Comparison of ENCODE assay signal across 8 mouse cellular contexts in the genomic region with DNA sequence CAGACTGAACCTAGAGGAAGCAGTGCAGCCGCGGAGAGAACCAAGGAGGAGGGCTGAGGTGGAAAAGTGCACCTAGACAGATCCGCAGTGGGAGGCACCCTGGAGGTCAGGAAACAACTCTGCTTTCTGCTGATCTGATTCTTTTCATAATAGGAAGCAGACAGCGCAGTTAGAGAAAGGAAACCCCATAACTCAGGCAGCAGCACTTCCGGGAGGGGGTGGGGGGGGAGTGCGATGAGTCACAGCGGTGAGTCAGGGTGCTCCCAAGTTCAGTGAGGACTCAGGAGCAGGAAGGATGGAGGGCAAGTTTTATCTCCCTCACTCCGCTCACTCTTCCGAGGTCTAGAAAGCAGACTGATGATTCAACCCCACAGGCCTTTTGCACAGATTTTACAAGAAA. TPM values are rescaled to one million over a fixed set of nuclear protein-coding genes. Genes with fewer than 3 reads are reported as not detected.
DNase-seq lines count a peak whose midpoint lies in the region; ATAC-seq lines count a peak whose summit lies in the region.

No protein-coding gene starts in this region.

- H3K4me3 ChIP-seq in heart, embryonic 11.5 days (ENCODE audit: low read depth, low read length): no peak overlapping the region
- 0 out of 2 replicates have a peak overlapping the region, but pooled peaks have one; percentile 6 for H3K4me3 ChIP-seq in limb, embryonic 13.5 days
- no peak overlapping the region for H3K4me3 ChIP-seq in stomach, embryonic 15.5 days (replicated peaks)
- no peak overlapping the region for H3K4me3 ChIP-seq in hindbrain, embryonic 16.5 days (ENCODE audit: low read length)

- 45% methylated on average over 7 of the region's 9 CpGs for WGBS in heart, embryonic 11.5 days (ENCODE audit: insufficient replicate concordance)
- WGBS in limb, embryonic 13.5 days: 12% methylated on average over 9 of the region's 9 CpGs
- WGBS in stomach, embryonic 15.5 days: 37% methylated on average over 8 of the region's 9 CpGs
- 61% methylated on average over 8 of the region's 9 CpGs for WGBS in hindbrain, embryonic 16.5 days

- H3K9me3 ChIP-seq in heart, embryonic 11.5 days (replicated peaks; ENCODE audit: control insufficient read depth, low read length): no peaks in the 10 kb centered on the region
- peaks cover 5% of the 10 kb centered on the region; the same call in 1 of the 2 replicates for H3K9me3 ChIP-seq in limb, embryonic 13.5 days
- no peaks in the 10 kb centered on the region for H3K9me3 ChIP-seq in stomach, embryonic 15.5 days
- H3K9me3 ChIP-seq in hindbrain, embryonic 16.5 days (ENCODE audit: control insufficient read depth, low read length): no peaks in the 10 kb centered on the region

- no peak overlapping the region for H3K9ac ChIP-seq in heart, embryonic 11.5 days (ENCODE audit: low read depth, low read length)
- H3K9ac ChIP-seq in limb, embryonic 13.5 days: peak overlapping the region; percentile 39; the same call in 1 of the 2 replicates
- H3K9ac ChIP-seq in stomach, embryonic 15.5 days: no peak overlapping the region
- no peak overlapping the region for H3K9ac ChIP-seq in hindbrain, embryonic 16.5 days (ENCODE audit: low read depth, low read length)

- DNase-seq in B cell, adult 2 months: peak; percentile 44 to 45
- DNase-seq in R1 (ENCODE audit: low read depth, low spot score): peak; percentile 40
- no peak for DNase-seq in left cerebral cortex, postnatal 4 days
- DNase-seq in cerebellum, adult 18-20 months: no peak

- H3K4me1 ChIP-seq in heart, embryonic 11.5 days (ENCODE audit: control insufficient read depth, insufficient read depth, low read length): 0 out of 2 replicates have a peak, but pooled peaks cover 5% of the 10 kb centered on the region
- peaks cover 23% of the 10 kb centered on the region for H3K4me1 ChIP-seq in limb, embryonic 13.5 days
- no peaks in the 10 kb centered on the region for H3K4me1 ChIP-seq in stomach, embryonic 15.5 days
- H3K4me1 ChIP-seq in hindbrain, embryonic 16.5 days (ENCODE audit: control insufficient read depth, insufficient read depth, low read depth, low read length): no peaks in the 10 kb centered on the region

- intact Hi-C loops in left cerebral cortex, postnatal 4 days (cut with DNase I): no loop called here

- peaks cover 11% of the 10 kb centered on the region; the same call in 1 of the 2 replicates for H3K27me3 ChIP-seq in heart, embryonic 11.5 days (ENCODE audit: control insufficient read depth, insufficient read depth, low read length)
- H3K27me3 ChIP-seq in limb, embryonic 13.5 days: no peaks in the 10 kb centered on the region
- H3K27me3 ChIP-seq in stomach, embryonic 15.5 days (replicated peaks): no peaks in the 10 kb centered on the region
- H3K27me3 ChIP-seq in hindbrain, embryonic 16.5 days (replicated peaks; ENCODE audit: control insufficient read depth, insufficient read depth, low read length): no peaks in the 10 kb centered on the region

- H3K27ac ChIP-seq in heart, embryonic 11.5 days (ENCODE audit: low read depth, low read length): no peak overlapping the region
- H3K27ac ChIP-seq in limb, embryonic 13.5 days: peak overlapping the region; percentile 39; the same call in 1 of the 2 replicates
- H3K27ac ChIP-seq in stomach, embryonic 15.5 days: peak overlapping the region; percentile 51; the same call in 1 of the 2 replicates
- H3K27ac ChIP-seq in hindbrain, embryonic 16.5 days (ENCODE audit: low read depth, low read length): no peak overlapping the region

- peak overlapping the region; percentile 42 for H3K4me2 ChIP-seq in heart, embryonic 11.5 days
- H3K4me2 ChIP-seq in limb, embryonic 13.5 days (replicated peaks): peak overlapping the region; percentile 53
- H3K4me2 ChIP-seq in stomach, embryonic 15.5 days: peak overlapping the region; percentile 16; the same call in 1 of the 2 replicates
- no peak overlapping the region; the same call in 1 of the 2 replicates for H3K4me2 ChIP-seq in hindbrain, embryonic 16.5 days (ENCODE audit: low read length)

- no peak for ATAC-seq in heart, embryonic 11.5 days (replicated peaks; ENCODE audit: insufficient number of reproducible peaks, low FRiP score, low TSS enrichment)
- peak; percentile 64; the same call in 1 of the 2 replicates for ATAC-seq in limb, embryonic 13.5 days (ENCODE audit: low FRiP score, low read depth)
- peak; percentile 73 for ATAC-seq in stomach, embryonic 15.5 days (ENCODE audit: insufficient read depth, low FRiP score, low read depth)
- no peak for ATAC-seq in hindbrain, embryonic 16.5 days

- H3K36me3 ChIP-seq in heart, embryonic 11.5 days (ENCODE audit: control insufficient read depth, insufficient read depth, low read length): no peaks in the 10 kb centered on the region
- H3K36me3 ChIP-seq in limb, embryonic 13.5 days: peaks cover 20% of the 10 kb centered on the region
- 0 out of 2 replicates have a peak, but pooled peaks cover 6% of the 10 kb centered on the region for H3K36me3 ChIP-seq in stomach, embryonic 15.5 days
- peaks cover 5% of the 10 kb centered on the region; the same call in 1 of the 2 replicates for H3K36me3 ChIP-seq in hindbrain, embryonic 16.5 days (ENCODE audit: control insufficient read depth, insufficient read depth, low read length)

RNA-seq across cellular contexts. Expression of gene Ermp1, which starts 7.2 kb away (rescaled TPM):
- polyA plus RNA-seq in heart, embryonic 11.5 days (2014; fragmentation: Nextera tagmentation; extraction: Ambion mirVana): 5.0 and 7.1 TPM in 2 replicates
- polyA plus RNA-seq in limb, embryonic 13.5 days (2015; fragmentation: Nextera tagmentation; extraction: Ambion mirVana): 13.4 and 13.9 TPM in 2 replicates
- 14.2 and 15.5 TPM in 2 replicates for polyA plus RNA-seq in stomach, embryonic 15.5 days (2015; fragmentation: Nextera tagmentation; extraction: Ambion mirVana)
- polyA plus RNA-seq in hindbrain, embryonic 16.5 days (2015; fragmentation: Nextera tagmentation; extraction: Ambion mirVana): 10.1 and 11.2 TPM in 2 replicates
- 10 to 100 TPM; 22.7 to 23.1 TPM for total RNA-seq in left cerebral cortex, postnatal 4 days (2021)

RNA-seq across cellular contexts. Expression of gene Mlana, which starts 56.6 kb away (rescaled TPM):
- 0.30 TPM in 1 of 2 replicates, not detected in the other for polyA plus RNA-seq in heart, embryonic 11.5 days (2014; fragmentation: Nextera tagmentation; extraction: Ambion mirVana)
- 0.32 and 0.43 TPM in 2 replicates for polyA plus RNA-seq in limb, embryonic 13.5 days (2015; fragmentation: Nextera tagmentation; extraction: Ambion mirVana)
- not detected in 2 replicates for polyA plus RNA-seq in stomach, embryonic 15.5 days (2015; fragmentation: Nextera tagmentation; extraction: Ambion mirVana)
- polyA plus RNA-seq in hindbrain, embryonic 16.5 days (2015; fragmentation: Nextera tagmentation; extraction: Ambion mirVana): not detected in 2 replicates
- not detected for total RNA-seq in left cerebral cortex, postnatal 4 days (2021)

Comparison
In these comparisons a context has a peak if more than half of its experiments do, and no peak if none do; other contexts are left out.
1. DNase-seq: peak in B cell, adult 2 months (2 of 2) and R1 (single experiment); none in left cerebral cortex, postnatal 4 days (single experiment) and cerebellum, adult 18-20 months (0 of 2).
2. ATAC-seq: peak in limb, embryonic 13.5 days (single experiment) and stomach, embryonic 15.5 days (single experiment); none in heart, embryonic 11.5 days (single experiment) and hindbrain, embryonic 16.5 days (single experiment).
3. H3K27ac ChIP-seq: peak in limb, embryonic 13.5 days (single experiment) and stomach, embryonic 15.5 days (single experiment); none in heart, embryonic 11.5 days (single experiment) and hindbrain, embryonic 16.5 days (single experiment).